Mouse (Mus musculus) cerebellum, adult 2 months (tissue): ENCODE data around the gene Ispd.

ENCODE experiments used
- CTCF ChIP-seq: fragments of 200-500 bp; IDR thresholded peaks from 2 replicates; pipeline ENCODE4 v1.5.1; 2011; ENCODE audit warnings: low read depth, mild to moderate bottlenecking, control low read depth, low read length, moderate library complexity, borderline replicate concordance; ENCODE audit not compliant: insufficient read depth
- POLR2A ChIP-seq: fragments of 200-500 bp; IDR thresholded peaks from 2 replicates; pipeline ENCODE4 v1.6.1; 2011; ENCODE audit warnings: low read length, control low read depth, borderline replicate concordance; ENCODE audit not compliant: insufficient read depth

GRCm38 (mm10) chr12:36475269-36475668 is 94.0 kb downstream of the Ispd start:
- TF ChIP-seq CTCF, result no peak
- TF ChIP-seq POLR2A, result no peak
